Mouse (Mus musculus): ENCODE data around the gene Osbpl9.

Gene Osbpl9

GRCm38 (mm10) chr4:109201582-109202424 is at the start of gene Osbpl9:
TSS of gene Osbpl9 (minus strand) at chr4:109202272.
- DNase-seq: peak; percentile 98

- DNase-seq: peak; percentile 19 to 46
These were observed 49.5 kb upstream of the Osbpl9 start for GRCm38 (mm10) chr4:109251605-109252004.

- DNase-seq: no peak
These were observed 43.0 kb upstream of the Osbpl9 start for GRCm38 (mm10) chr4:109245016-109245620.

GRCm38 (mm10) chr4:109244506-109244905 is 42.4 kb upstream of the Osbpl9 start:
- DNase-seq: no peak

- peak in 1 of 2 experiments; percentile 25 for DNase-seq
These were observed 39.9 kb upstream of the Osbpl9 start for GRCm38 (mm10) chr4:109241934-109242333.

GRCm38 (mm10) chr4:109241221-109241620 is 39.1 kb upstream of the Osbpl9 start:
- no peak for DNase-seq

- no peak for DNase-seq
These were observed 36.6 kb upstream of the Osbpl9 start for GRCm38 (mm10) chr4:109238428-109239268.

- no peak for DNase-seq
These were observed 34.3 kb upstream of the Osbpl9 start for GRCm38 (mm10) chr4:109236186-109236879.

GRCm38 (mm10) chr4:109234806-109235350 is 32.8 kb upstream of the Osbpl9 start:
- DNase-seq: no peak

GRCm38 (mm10) chr4:109234185-109234584 is 32.1 kb upstream of the Osbpl9 start, which contains the start of gene Calr4:
TSS of gene Calr4 (plus strand) at chr4:109234485.
- no peak for DNase-seq

- DNase-seq: no peak
These were observed 27.8 kb upstream of the Osbpl9 start for GRCm38 (mm10) chr4:109229766-109230279.

GRCm38 (mm10) chr4:109226071-109226470 is 24.0 kb upstream of the Osbpl9 start:
- peak in 1 of 2 experiments; percentile 20 for DNase-seq

GRCm38 (mm10) chr4:109225606-109226005 is 23.5 kb upstream of the Osbpl9 start:
- no peak for DNase-seq

- peak; percentile 67 to 75 for DNase-seq
These were observed 22.9 kb upstream of the Osbpl9 start for GRCm38 (mm10) chr4:109224762-109225552.

- DNase-seq: no peak
These were observed 19.9 kb upstream of the Osbpl9 start for GRCm38 (mm10) chr4:109222001-109222400.

GRCm38 (mm10) chr4:109220441-109220940 is 18.4 kb upstream of the Osbpl9 start:
- DNase-seq: no peak

GRCm38 (mm10) chr4:109218008-109218407 is 15.9 kb upstream of the Osbpl9 start:
- no peak for DNase-seq

GRCm38 (mm10) chr4:109213986-109214385 is 11.9 kb upstream of the Osbpl9 start:
- no peak for DNase-seq

GRCm38 (mm10) chr4:109210881-109211280 is 8.8 kb upstream of the Osbpl9 start:
- no peak for DNase-seq

- no peak for DNase-seq
These were observed 8.2 kb upstream of the Osbpl9 start for GRCm38 (mm10) chr4:109210253-109210652.

GRCm38 (mm10) chr4:109207524-109207923 is 5.5 kb upstream of the Osbpl9 start:
- DNase-seq: no peak

Data from lung, adult 18-20 months (tissue).